In the genomic region with DNA sequence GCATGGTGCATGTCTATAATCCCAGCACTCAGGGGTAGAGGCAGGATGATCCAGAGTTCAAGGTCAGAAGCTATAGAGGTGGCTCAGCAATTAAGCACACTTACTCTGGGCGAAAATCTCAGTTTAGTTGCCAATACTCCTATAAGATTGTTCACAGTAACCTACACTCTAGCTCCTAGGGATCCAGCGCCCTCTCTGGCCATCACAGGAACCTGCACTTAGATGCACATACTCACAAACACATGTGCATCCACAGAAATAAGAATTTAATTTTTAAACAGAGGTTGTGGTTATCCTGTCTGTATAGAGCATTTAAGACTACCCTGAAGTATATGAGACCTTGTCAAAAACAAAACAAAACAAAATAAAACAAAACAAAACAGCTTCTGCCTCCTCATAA, we compare ENCODE assay signal across 12 mouse cellular contexts.
"Had no signal": no experiment of that assay in that cellular context is flagged by ENCODE, and none has a peak within 500 bp of the region (broad histone marks: within the 10 kb centered on the region; RNA-seq: fewer than 3 reads in every experiment).

No protein-coding gene starts in this region.

- H3K4me2 ChIP-seq: limb, embryonic 15.5 days; liver, embryonic 12.5 days; lung, embryonic 14.5 days; midbrain, embryonic 13.5 days; neural tube, embryonic 13.5 days had no signal

- H3K9ac ChIP-seq: limb, embryonic 15.5 days; liver, embryonic 12.5 days; lung, embryonic 14.5 days; midbrain, embryonic 13.5 days; neural tube, embryonic 13.5 days had no signal

- H3K9me3 ChIP-seq: liver, embryonic 12.5 days; midbrain, embryonic 13.5 days; neural tube, embryonic 13.5 days had no signal

- H3K4me1 ChIP-seq: liver, embryonic 12.5 days had no signal

- H3K27ac ChIP-seq: left cerebral cortex, adult 2 months; limb, embryonic 15.5 days; liver, embryonic 12.5 days; midbrain, embryonic 13.5 days; neural tube, embryonic 13.5 days had no signal

- H3K4me3 ChIP-seq: left cerebral cortex, adult 2 months; limb, embryonic 15.5 days; liver, embryonic 12.5 days; midbrain, embryonic 13.5 days; neural tube, embryonic 13.5 days had no signal

- DNase-seq: kidney, adult 8-10 months; kidney, postnatal 4 days; retina, postnatal 1 day; right cerebral cortex, postnatal 4 days; spleen, adult 18-20 months; thymus, postnatal 4 days had no signal

- H3K36me3 ChIP-seq: limb, embryonic 15.5 days; liver, embryonic 12.5 days; midbrain, embryonic 13.5 days; neural tube, embryonic 13.5 days had no signal

- ATAC-seq: liver, embryonic 12.5 days; midbrain, embryonic 13.5 days had no signal
